Mouse (Mus musculus) Muller cell, postnatal 12 days (primary cell): ENCODE results near the gene Pou2f1.

Experiments
- DNase-seq: peaks from one replicate; pipeline ENCODE4 v3.0.0-alpha.2; 2015; ENCODE audit errors: inconsistent ontology term

Pou2f1 gene

DNA sequence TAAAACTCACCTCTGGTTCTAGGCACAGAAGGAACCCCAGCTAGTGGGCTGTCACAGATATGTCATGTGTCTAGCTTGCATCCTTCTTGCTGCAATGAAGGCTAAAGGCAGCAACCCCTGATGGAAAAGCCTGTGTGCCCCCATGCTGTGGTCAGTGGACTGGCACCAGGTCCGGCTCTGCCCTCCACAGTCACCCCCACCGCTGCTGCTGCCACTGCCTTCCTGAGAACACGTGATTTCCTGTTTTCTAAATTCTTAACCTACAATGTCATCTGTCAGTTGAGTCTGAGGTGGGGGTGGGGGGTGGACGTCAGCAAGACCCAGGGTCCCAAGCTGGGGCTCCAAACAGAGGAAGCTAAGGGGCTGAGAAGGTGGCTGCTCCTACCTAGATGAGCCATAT lies 153.6 kb downstream of the Pou2f1 start:
- DNase-seq, result no peak

DNA sequence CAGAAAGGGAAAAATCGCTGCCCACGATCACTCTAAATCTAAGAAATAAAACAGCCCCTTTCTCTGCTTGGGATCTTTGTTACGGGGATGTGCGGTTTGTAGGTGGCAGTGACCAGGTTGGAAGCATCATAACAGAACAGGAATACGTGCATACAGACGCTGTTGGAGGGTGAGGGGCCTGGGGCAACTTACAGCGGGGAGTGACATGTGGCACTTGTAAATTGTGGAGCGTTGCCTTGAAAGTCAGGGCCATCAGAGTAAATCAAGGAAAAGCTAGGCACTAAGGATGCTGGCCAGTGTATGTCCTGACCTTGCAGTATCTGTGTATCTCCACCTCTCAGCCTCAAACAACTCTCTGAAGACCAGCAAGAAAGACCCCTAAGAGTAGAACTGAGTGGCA lies 154.1 kb downstream of the Pou2f1 start:
- no peak for DNase-seq

DNA sequence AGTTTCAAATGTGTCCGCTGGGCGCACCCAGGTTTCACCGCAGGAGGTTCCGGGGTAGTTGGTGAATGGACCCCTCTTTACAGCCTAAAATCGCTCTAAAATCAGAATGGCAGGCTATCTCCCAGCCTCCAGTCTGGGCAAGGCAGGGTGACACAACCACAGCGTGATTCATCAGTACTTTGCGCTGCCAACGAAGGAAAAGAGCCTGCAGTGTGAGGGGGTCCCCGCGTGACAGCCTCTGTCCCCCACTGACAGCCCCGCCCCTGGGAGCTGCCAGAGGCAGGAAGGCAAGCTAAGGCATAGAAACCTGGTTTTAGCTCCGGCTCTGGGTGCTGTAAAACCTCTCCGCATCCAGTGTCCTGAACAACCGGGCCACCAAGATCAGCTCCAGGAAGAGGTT lies 157.1 kb downstream of the Pou2f1 start:
- peak; percentile 57 for DNase-seq

DNA sequence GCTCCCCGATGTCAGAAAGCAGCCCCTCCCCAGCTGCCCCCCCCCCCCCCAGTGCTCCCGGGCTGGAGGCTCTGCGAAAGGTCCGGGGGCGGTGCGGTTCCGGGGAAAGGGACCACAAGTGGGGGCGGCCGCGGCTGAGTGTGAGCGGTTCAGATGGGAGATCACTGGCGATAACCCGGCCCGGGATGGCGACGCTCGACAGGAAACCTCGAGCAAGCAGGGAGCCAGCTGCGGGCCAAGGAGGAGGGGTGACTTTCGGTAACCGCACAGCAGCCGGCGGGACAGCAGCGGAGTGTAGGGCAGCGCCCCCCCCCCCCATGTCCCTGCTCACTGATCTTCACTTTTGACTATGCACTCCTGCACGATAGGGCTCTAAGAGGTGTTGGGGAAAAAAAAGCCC lies 157.5 kb downstream of the Pou2f1 start:
- DNase-seq, result peak; percentile 58

DNA sequence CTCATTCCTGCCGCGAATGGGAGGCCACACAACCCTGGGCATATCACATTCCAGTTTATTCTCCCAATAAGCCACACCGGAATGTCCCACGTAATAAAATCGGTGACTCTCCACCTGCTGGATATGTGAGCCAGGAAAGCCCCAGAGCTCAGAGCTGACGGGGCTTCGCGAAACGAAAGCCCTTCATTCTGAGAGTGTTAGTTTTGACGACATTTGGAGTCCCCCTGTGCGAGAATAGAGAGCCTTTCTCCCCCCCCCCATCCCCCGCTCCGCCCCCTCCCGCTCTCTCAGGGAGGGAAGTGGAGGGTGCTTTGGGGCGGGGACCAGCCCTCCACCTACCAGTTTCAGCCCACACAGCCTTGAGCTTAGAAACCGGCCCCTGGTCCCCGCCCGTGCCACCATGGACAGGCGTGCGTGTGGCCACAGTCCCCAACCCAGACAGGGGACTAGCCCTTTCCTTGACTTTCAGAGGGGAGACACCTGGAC lies 158.0 kb downstream of the Pou2f1 start:
- peak; percentile 55 for DNase-seq

DNA sequence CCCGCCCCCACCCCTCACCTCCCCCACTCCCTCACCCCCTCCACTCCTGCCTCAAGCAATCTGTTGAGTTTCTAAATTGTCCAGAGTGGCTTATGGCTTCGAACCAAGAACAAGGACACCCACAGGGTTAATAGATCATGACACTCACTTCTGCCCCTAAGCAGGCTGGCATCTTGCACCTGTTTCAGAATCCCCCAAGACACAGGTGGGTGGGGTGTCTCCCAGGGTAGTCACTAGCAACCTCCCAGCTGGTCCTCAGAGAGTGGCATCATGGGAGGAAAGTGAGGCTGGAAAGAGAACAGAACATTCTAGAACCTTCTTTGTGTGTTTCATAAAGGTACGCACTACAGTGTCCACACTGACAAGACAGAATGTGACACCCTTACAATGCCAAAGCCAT lies 158.9 kb downstream of the Pou2f1 start:
- no peak for DNase-seq

DNA sequence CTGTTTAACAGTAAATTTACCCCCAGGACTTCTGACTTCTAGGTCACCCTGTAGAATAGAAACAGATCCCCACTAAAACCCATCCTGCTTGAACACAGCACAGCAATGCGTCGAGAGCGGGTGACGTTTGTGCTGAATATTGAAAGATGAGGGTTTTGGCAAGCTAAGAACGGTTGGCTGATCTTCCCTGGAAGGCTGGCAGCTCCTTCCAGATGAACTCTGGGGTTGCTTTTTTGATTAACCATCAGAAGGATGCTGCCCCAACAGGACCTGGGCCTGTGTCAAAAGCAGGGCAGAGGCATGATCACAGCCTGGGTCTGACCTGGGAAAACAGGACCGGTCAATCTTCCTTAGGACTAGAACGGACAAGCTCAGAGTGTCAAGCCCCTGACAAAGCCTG lies 160.3 kb downstream of the Pou2f1 start:
- DNase-seq, result no peak

DNA sequence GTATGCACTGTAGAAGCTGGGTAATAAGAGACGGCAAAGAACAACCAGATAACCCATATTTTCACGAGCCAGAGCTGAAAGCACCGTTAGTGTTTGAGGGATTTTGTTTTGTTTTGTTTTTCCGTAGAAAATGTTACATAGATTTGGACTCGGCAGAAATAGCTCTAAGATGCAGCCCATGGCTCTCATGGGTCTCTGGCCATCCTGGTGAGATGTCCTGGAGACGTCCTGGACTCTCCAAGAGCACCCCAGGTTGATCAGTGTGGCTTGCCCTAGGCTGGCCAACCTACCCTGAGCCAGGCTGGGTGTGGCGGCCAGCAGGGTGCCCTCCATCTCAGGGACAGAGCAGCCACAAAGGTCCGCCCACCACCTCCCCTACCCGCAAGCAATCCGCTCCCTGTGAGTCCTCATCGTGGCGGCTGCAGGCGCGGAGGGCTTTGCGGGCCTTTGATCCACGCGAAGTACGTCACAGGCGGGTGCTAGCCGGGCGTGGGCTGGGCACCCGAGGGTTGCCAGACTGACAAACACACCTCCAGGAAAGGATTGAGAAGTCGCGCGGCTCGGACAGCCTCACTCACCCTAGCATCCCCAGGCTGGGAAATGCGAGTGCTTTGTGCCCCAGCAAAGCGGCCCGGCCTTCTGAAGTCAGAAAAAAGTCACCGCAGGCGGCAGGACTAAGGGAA lies 161.8 kb downstream of the Pou2f1 start:
- peak; percentile 62 for DNase-seq

DNA sequence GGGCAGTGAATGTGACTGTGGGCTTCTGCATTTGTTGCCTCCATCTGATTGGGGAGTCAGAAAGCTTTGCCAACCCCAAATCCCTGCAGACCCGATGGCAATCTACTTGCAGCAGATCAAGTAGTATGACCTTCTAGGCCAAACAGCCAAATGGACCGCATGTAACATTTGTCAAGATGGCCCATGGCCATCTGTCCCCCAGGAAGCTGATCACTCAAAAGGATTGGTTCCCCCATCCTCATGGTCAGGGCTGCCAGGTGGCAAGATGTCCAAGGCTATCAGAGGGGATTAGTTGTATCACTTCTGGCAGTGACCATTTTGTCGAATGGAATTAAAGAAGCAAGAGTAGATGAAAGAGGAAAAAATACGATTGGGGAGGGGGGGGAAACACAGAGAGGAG lies 163.3 kb downstream of the Pou2f1 start:
- no peak for DNase-seq

DNA sequence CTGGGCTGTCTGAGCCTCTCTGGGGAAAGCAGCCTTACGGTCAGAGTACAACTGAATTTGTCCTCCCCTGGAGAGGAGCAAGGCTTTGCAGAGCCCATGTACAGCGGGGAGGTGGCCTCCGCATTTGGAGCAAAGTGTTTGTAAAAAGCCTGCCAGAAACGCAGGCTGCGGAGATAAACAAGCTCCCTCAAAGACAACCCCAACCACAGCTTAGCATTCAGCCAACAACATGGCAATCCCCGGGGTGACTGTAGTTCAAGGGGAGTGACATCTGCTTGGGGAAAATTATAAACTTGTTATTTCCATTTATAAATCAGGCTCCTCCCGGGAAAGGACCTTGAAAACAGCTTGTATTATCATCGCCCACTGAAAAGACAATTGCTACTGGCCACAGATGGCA lies 164.9 kb downstream of the Pou2f1 start:
- no peak for DNase-seq

DNA sequence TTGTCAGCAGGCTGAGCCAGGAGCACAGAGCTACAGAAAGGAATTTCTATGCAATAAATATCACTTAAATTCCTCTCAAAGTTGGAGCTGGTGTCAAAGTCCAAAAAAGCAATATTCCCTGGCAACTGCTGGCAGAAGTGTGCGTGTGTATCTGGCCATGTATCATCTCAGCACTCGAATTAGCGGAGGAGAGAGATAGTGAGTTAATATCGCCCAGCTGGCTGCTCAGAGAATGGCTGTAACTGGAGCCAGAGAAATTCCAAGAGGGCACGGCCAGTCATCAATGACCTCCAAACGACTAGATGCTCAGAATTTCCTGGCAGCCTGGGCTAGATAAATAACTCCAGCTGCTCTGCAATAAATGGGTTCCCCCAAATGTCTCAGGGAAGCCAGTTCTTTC lies 166.0 kb downstream of the Pou2f1 start:
- DNase-seq, result peak; percentile 87

DNA sequence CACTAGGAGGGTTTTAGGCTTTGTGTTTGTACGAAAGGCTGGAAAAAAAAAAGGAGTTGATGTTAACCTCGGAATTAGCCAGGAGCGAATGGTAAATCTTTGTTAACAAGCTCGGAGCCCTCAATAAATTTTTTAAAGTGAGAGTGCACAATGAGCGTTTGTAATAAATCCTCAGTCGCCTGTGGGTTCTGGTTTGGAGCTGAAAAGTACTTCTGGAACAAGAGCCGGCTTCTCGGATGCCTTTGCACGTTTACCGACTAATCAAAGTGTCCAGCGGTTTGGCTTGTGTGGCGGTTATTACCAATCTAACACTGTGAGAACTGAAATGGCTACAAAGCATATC lies 167.9 kb downstream of the Pou2f1 start:
- no peak for DNase-seq

DNA sequence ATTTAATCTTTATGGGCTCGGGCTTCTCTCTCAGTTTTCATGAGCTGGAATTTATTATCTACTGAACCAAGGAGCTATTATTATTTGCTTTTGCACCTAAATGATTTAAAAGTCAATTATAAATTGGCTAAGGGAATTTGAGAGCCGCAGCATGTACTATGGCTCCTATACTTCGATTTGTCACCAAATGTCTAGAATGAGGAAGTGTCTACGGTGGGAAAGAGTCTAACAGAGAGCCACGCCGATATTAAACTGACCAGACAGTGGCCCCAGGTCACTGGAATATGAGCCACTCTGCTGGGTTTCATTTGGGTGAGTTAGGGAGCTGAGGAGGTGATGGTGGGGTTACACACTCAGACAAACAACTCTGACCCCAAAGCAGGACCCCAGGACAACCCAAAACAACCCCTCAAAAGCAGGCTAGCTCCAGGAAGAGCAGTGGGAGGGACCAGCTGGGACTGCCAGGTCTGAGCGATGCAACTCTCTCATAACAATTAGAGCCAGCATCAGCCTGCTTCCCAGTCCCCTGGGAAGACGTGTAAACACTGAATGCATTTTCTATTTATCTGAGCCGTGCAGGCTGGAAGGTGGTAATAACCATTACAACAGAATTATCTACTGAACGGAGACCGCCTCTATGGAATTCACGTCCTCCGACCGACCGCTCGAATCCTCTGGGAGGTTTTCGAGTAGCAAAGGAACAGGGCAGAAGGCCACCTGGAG lies 168.4 kb downstream of the Pou2f1 start:
- no peak for DNase-seq

DNA sequence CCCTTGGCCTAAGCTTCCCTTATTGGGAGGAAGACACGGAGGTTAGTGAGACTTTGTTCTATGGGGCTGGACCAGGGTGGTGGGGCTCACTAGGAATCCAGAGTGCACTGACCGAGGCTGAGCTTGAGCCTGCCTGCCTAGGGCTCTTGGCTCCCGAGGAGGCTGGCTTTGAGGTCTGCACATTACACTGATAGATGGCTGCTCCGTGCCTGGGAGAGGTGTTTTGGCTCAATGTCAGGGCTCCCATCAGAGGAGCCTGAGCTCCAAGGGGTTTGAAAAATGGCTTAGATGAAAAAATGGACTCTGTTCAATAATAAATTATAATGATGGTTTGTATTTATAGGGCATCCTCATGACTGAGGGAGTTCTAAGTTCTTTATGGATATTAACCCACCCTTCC lies 169.2 kb downstream of the Pou2f1 start:
- DNase-seq, result no peak

DNA sequence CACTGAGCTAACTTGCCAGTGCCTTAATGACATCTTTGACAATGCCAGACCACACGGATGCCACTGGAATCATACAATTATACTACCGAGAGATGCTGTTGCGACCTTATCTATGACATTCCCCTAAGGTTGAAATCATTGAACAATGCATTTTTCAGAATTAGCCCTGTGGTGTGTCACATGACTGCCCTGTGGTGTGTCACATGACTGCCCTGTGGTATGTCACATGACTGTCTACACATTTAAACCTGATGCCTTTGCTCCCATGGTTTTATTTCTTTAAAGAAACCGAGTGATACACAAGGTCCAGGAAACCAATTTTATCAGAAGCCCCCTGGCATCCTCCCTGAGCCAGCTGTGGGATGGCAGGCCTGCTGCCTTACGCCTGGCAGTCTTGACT lies 172.6 kb downstream of the Pou2f1 start:
- DNase-seq, result no peak

DNA sequence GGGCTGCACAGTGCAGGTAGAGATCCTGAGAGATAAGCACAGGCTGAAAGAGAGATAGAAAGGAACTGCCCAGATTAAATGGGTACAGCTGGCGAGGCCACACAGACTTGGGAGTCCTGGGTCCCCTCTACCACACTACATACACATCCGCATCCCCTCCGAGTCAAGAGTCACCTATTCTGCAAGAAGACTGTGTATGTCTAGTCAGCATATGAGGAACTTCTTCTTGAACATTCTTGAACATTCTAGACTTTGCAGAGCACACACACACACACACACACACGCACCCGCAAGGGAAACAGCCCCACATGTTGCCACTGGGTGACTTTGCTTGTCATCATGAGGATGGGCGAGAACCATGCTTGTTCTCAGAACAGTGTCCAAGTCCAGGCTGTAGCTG lies 173.9 kb downstream of the Pou2f1 start:
- DNase-seq, result no peak

DNA sequence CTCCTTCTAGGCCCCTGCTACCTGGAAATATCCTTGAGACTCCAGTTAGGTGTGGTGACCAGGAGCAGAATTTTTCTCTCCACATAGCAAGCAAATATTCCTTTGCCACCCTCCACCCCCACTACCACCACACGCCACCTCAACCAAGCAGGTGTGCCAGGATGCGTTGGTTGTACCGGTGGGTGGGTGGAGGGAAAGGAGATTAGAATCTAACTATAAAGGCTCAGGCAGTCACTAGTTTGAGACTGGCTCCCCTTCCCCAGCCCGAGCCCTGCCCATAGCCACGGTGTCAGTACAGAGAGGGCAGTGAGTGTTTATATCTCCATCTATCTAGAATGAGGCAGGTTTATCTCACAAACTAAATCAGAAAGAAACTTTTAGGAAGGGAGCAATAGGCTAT lies 174.3 kb downstream of the Pou2f1 start:
- no peak for DNase-seq

DNA sequence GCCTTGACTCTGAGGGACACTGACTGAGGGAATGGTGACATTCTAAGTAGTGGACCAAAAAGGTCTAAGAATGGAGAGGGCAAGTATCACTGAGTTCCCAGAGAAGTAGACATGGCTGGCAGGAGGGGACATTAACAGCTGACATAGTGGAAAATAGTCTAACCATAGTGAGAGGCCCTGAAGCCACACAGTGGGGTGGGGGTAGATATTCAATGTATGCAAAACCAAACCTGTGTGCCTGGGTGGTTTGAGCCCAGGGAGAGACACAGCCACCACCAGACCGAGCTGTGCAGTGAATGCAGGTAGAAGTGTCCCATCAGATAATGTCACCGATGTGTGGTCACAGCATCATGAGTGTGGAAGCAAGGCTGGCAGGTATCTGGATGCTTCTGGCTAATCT lies 180.4 kb downstream of the Pou2f1 start:
- DNase-seq, result no peak

DNA sequence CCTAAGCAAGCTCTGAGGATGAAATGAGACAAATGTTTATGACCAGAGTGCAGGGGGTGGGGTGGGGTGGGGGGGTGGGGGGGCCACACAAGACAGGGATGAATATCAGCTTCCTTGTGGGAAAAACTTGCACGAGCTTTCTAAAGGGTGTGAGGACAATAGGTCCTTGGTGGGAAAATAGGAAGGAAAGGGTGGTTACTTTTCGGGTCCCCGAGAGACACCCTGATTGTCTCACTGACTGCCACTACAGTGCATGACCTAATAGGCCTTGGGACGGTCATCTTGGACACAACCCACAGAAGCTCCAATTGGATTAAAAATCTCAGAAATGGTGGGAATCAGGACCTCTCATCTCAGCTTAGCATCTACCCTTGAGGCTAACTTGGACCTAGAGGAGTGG lies 183.3 kb downstream of the Pou2f1 start:
- DNase-seq, result no peak

DNA sequence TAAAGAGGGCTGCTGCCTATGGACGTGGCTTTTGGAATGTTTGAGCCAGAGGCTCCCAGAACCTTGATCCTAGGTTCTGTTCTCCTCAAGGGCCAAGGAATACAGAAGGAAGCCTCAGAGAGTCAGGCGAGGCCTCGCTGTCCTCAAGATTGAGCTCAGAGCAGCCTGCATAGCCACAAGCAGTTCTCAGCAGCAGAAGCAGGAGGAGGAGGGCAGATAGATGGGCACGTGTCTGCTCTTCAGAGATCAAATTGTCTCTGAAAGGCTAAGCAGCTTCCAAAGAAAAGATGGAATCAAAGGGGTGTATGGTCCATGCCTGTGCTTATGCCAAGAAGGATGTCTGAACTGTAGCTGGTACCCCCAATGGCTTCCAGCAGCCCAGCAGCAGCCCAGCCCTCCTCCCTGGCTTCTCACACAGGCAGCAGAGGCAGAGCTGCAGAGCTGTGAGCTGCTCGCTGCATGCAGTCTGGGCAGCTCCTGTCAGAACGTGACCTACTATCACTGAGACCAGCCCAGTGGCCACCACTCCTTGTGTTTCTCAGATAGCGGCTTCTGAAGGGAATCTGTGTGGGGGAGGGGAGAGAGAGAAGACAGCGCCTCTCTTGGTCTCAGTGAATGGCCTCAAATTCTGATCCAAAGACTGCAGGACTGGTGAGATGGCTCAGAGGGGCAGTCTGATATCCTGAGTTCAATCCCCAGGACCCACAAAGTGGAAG lies 184.2 kb downstream of the Pou2f1 start:
- DNase-seq, result no peak

DNA sequence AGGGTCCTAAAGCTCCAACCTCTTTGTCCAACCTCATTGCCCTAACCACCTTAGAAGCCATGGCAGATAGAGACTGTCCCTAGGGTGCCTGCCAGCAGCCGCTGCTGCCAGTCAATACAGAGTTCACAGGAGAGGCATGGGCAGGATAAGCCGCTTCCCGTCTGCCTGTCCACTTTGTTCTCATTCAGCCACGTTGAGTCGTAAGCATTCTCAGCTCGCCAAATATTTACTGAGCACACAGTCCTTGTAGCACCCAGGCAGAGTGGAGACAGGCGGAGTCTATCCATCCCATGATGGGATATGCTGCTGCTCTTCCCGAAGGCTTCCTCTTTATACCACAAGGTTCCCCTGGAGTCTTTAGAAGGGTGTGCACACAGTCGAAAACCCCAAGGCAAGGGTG lies 185.2 kb downstream of the Pou2f1 start:
- DNase-seq, result peak; percentile 42

DNA sequence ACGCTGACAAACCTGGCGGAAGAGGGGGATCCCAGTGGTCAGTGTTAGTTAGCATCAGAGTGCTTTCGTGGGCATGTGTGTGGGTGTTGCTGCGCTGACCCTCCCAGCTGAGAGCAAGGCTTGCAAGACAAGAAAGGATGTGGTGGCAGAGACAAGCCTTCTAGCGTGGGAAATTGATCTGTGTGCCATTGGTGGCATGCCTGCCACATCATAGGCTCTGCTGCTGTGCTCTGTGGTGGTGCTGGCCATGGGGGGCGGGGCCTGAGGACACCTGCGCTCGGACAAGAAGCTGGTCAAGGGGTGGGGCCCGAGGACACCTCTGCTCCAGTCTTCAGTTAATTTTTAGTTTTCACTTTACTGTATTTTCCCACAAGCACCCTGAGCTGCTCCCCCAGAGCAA lies 186.1 kb downstream of the Pou2f1 start:
- DNase-seq, result no peak
